ENCODE assay signal across 22 mouse cellular contexts in the genomic region with DNA sequence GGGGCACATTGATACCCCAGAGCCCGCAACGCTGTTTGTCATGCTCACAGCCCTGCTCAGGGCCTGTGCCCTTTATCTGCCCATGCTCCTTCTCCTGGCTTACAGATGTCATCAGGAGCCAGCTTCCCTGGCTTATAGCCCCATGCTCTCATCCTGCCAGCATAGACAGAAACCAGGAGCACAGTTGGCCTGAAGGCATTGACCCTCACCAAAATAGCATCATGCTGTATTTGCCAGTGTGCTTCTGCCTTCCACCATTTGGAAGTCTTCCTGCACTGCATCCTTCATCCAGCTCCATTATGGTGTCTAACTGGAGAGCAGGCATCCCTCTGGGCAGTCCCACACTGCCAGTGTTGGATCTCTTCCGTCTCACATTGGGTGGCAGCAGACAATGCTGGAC.
A peak's percentile ranks its signal among the peaks of the same experiment; 100 is the strongest.
DNase-seq lines count a peak whose midpoint lies in the region; ATAC-seq lines count a peak whose summit lies in the region.
"Had no signal": no experiment of that assay in that cellular context is flagged by ENCODE, and none has a peak within 500 bp of the region (broad histone marks: within the 10 kb centered on the region; RNA-seq: fewer than 3 reads in every experiment).

No protein-coding gene starts in this region.

- H3K9ac ChIP-seq in heart, embryonic 12.5 days: no peak overlapping the region
- H3K9ac ChIP-seq: embryonic facial prominence, embryonic 13.5 days; embryonic facial prominence, embryonic 15.5 days; forebrain, embryonic 12.5 days had no signal

- no peak overlapping the region for H3K4me3 ChIP-seq in heart, embryonic 10.5 days
- no peak overlapping the region for H3K4me3 ChIP-seq in heart, embryonic 12.5 days
- H3K4me3 ChIP-seq: embryonic facial prominence, embryonic 13.5 days; embryonic facial prominence, embryonic 15.5 days; erythroblast, embryonic 14.5 days; forebrain, embryonic 10.5 days; forebrain, embryonic 12.5 days had no signal

- intact Hi-C loops in heart, postnatal 36 days (cut with DNase I): no loop called here
- intact Hi-C loops in heart, postnatal 14 days (cut with DNase I): no loop called here

- H3K27me3 ChIP-seq in heart, embryonic 10.5 days (ENCODE audit: insufficient read depth, poor library complexity, severe bottlenecking): peaks cover 6% of the 10 kb centered on the region; the same call in 1 of the 2 replicates
- H3K27me3 ChIP-seq in heart, embryonic 12.5 days (replicated peaks): no peaks in the 10 kb centered on the region
- H3K27me3 ChIP-seq: embryonic facial prominence, embryonic 13.5 days; embryonic facial prominence, embryonic 15.5 days; forebrain, embryonic 12.5 days had no signal

- WGBS in heart, embryonic 10.5 days: 80% methylated on average over 3 of the region's 3 CpGs
- WGBS in heart, embryonic 12.5 days: 74% methylated on average over 3 of the region's 3 CpGs

- no peak overlapping the region for H3K27ac ChIP-seq in heart, embryonic 10.5 days
- H3K27ac ChIP-seq in heart, embryonic 12.5 days (ENCODE audit: poor library complexity, severe bottlenecking): no peak overlapping the region
- H3K27ac ChIP-seq: embryonic facial prominence, embryonic 13.5 days; embryonic facial prominence, embryonic 15.5 days; forebrain, embryonic 10.5 days; forebrain, embryonic 12.5 days had no signal

- peak; percentile 33 to 73 for DNase-seq in heart, adult 18-20 months
- no peak for DNase-seq in heart, embryonic 10.5 days (ENCODE audit: low spot score)
- DNase-seq in heart, adult 9 months (ENCODE audit: low spot score in 2 of 2): peak; percentile 24 to 53
- DNase-seq in heart, postnatal 36 days: peak; percentile 3 to 4
- no peak for DNase-seq in heart, postnatal 14 days
- DNase-seq: adrenal gland, adult 2 months; adrenal gland, postnatal 10 days; adrenal gland, postnatal 25 days; cerebellum, adult 11 months; cerebellum, adult 18-20 months; cerebellum, adult 8-10 months; cerebellum, adult 9-11 months; cerebellum, postnatal 14 days; cerebellum, postnatal 36 days; embryo, embryonic 11 days had no signal

- no peak for ATAC-seq in heart, embryonic 12.5 days (ENCODE audit: insufficient number of reproducible peaks, low FRiP score)
- ATAC-seq: forebrain, embryonic 14.5 days had no signal

- H3K9me3 ChIP-seq in heart, embryonic 10.5 days: no peaks in the 10 kb centered on the region
- H3K9me3 ChIP-seq in heart, embryonic 12.5 days (replicated peaks): no peaks in the 10 kb centered on the region
- H3K9me3 ChIP-seq: embryonic facial prominence, embryonic 13.5 days; embryonic facial prominence, embryonic 15.5 days; forebrain, embryonic 10.5 days; forebrain, embryonic 12.5 days had no signal

- H3K4me1 ChIP-seq in heart, embryonic 10.5 days: 0 out of 2 replicates have a peak, but pooled peaks cover 6% of the 10 kb centered on the region
- no peaks in the 10 kb centered on the region for H3K4me1 ChIP-seq in heart, embryonic 12.5 days (replicated peaks)
- H3K4me1 ChIP-seq: embryonic facial prominence, embryonic 13.5 days; embryonic facial prominence, embryonic 15.5 days; forebrain, embryonic 10.5 days; forebrain, embryonic 12.5 days had no signal

- no peaks in the 10 kb centered on the region for H3K36me3 ChIP-seq in heart, embryonic 10.5 days
- no peaks in the 10 kb centered on the region for H3K36me3 ChIP-seq in heart, embryonic 12.5 days
- H3K36me3 ChIP-seq: embryonic facial prominence, embryonic 13.5 days; embryonic facial prominence, embryonic 15.5 days; forebrain, embryonic 10.5 days; forebrain, embryonic 12.5 days had no signal

- no peak overlapping the region for H3K4me2 ChIP-seq in heart, embryonic 12.5 days
- H3K4me2 ChIP-seq: embryonic facial prominence, embryonic 13.5 days; embryonic facial prominence, embryonic 15.5 days; forebrain, embryonic 12.5 days had no signal

Comparison
In these comparisons a context has a peak if more than half of its experiments do, and no peak if none do; other contexts are left out.
1. DNase-seq: peak in heart, adult 18-20 months (2 of 2), heart, adult 9 months (2 of 2) and heart, postnatal 36 days (2 of 2); none in heart, embryonic 10.5 days (single experiment) and heart, postnatal 14 days (0 of 2).